ENCODE assay signal across 8 mouse cellular contexts in the genomic region with DNA sequence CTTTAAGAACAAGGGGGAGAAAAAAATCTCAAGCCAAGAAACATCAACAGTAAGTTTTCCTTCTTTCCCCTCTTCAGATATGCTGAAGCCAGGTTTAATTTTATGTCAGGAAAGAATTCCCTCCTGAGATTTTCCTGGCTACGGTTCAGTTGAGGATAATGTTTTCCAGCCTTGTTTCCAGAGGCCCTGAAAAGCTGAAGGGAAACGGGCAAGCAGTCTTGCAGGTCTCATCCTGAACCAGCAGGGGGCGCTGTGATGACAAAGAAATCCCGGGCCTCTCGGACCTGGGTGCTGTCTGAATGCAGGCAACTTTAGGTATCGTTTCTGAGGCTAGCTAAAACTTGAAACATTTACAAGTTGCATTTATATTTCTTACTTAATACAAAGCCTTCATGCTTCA.
DNase-seq lines count a peak whose midpoint lies in the region; ATAC-seq and TF ChIP-seq lines count a peak whose summit lies in the region.

No protein-coding gene starts in this region.

- peaks cover 18% of the 10 kb centered on the region for H3K4me1 ChIP-seq in G1E (ENCODE audit: insufficient read depth, low read depth, low read length)
- no peaks in the 10 kb centered on the region for H3K4me1 ChIP-seq in forebrain, postnatal 0 days (ENCODE audit: insufficient read depth)
- 0 out of 2 replicates have a peak, but pooled peaks cover 2% of the 10 kb centered on the region for H3K4me1 ChIP-seq in hindbrain, embryonic 15.5 days (replicated peaks)

- peak; percentile 75 for TF ChIP-seq CTCF in G1E (IDR thresholded peaks at IDR 0.05; ENCODE audit: low read depth, low read length)
- TF ChIP-seq CTCF in forebrain, postnatal 0 days (IDR thresholded peaks at IDR 0.05; ENCODE audit: low read depth): peak; percentile 83

- 6% methylated on average over 6 of the region's 6 CpGs for WGBS in forebrain, postnatal 0 days
- WGBS in hindbrain, embryonic 15.5 days: 5% methylated on average over 6 of the region's 6 CpGs

- no peak overlapping the region for H3K9ac ChIP-seq in forebrain, postnatal 0 days
- no peak overlapping the region for H3K9ac ChIP-seq in hindbrain, embryonic 15.5 days

- H3K4me2 ChIP-seq in forebrain, postnatal 0 days (ENCODE audit: low read depth): no peak overlapping the region
- no peak overlapping the region for H3K4me2 ChIP-seq in hindbrain, embryonic 15.5 days

- no peaks in the 10 kb centered on the region for H3K36me3 ChIP-seq in G1E (replicated peaks)
- H3K36me3 ChIP-seq in forebrain, postnatal 0 days (ENCODE audit: insufficient read depth): no peaks in the 10 kb centered on the region
- no peaks in the 10 kb centered on the region for H3K36me3 ChIP-seq in hindbrain, embryonic 15.5 days

- H3K4me3 ChIP-seq in G1E (ENCODE audit: low read depth, low read length): no peak overlapping the region
- H3K4me3 ChIP-seq in forebrain, postnatal 0 days (ENCODE audit: low read depth, low read length): no peak overlapping the region
- H3K4me3 ChIP-seq in hindbrain, embryonic 15.5 days: no peak overlapping the region

- peak; percentile 28 for DNase-seq in G1E (ENCODE audit: low spot score)
- DNase-seq in c-Kit-positive CD71-positive TER-119-positive erythroid progenitor cells, embryonic 14.5 days (ENCODE audit: low spot score): peak; percentile 29
- DNase-seq in forebrain, postnatal 0 days: peak; percentile 80
- peak; percentile 51 for DNase-seq in left cerebral cortex, adult 11 months (ENCODE audit: low spot score)
- peak; percentile 81 for DNase-seq in right cerebral cortex, postnatal 14 days
- DNase-seq in urinary bladder, postnatal 25 days (ENCODE audit: low spot score): peak; percentile 86

- no peak overlapping the region for H3K27ac ChIP-seq in forebrain, postnatal 0 days (ENCODE audit: low read depth, low read length)
- no peak overlapping the region for H3K27ac ChIP-seq in hindbrain, embryonic 15.5 days (replicated peaks)

- ATAC-seq in G1E (ENCODE audit: extremely low read depth, insufficient number of reproducible peaks, low FRiP score, poor library complexity, severe bottlenecking): peak; percentile 40; the same call in 1 of the 2 replicates
- peak; percentile 75 for ATAC-seq in forebrain, postnatal 0 days
- peak; percentile 79; the same call in 1 of the 2 replicates for ATAC-seq in hindbrain, embryonic 15.5 days (ENCODE audit: low FRiP score, low read depth)
- ATAC-seq in megakaryocyte-erythroid progenitor cell, adult 5-6 weeks (replicated peaks; ENCODE audit: low FRiP score, low TSS enrichment, poor library complexity, severe bottlenecking): peak; percentile 69; the same call in 1 of the 2 replicates

- no peaks in the 10 kb centered on the region for H3K27me3 ChIP-seq in G1E (ENCODE audit: insufficient read depth, low read length)
- H3K27me3 ChIP-seq in forebrain, postnatal 0 days (ENCODE audit: insufficient read depth, low read length): no peaks in the 10 kb centered on the region
- no peaks in the 10 kb centered on the region for H3K27me3 ChIP-seq in hindbrain, embryonic 15.5 days

- no peaks in the 10 kb centered on the region for H3K9me3 ChIP-seq in G1E (replicated peaks)
- H3K9me3 ChIP-seq in forebrain, postnatal 0 days (ENCODE audit: low read length): no peaks in the 10 kb centered on the region
- H3K9me3 ChIP-seq in hindbrain, embryonic 15.5 days: no peaks in the 10 kb centered on the region

Comparison
In these comparisons a context has a peak if more than half of its experiments do, and no peak if none do; other contexts are left out.
1. DNase-seq: peak in every context shown above with its lines; median percentile 86 in urinary bladder, postnatal 25 days; 81 in right cerebral cortex, postnatal 14 days; 80 in forebrain, postnatal 0 days; 51 in left cerebral cortex, adult 11 months; 29 in c-Kit-positive CD71-positive TER-119-positive erythroid progenitor cells, embryonic 14.5 days; 28 in G1E.